Mouse (Mus musculus) kidney, adult 8-10 months (tissue): ENCODE data around the gene Cybrd1.
A peak's percentile ranks its signal among the peaks of the same experiment; 100 is the strongest.

Experiments
- DNase-seq, 2 experiments: peaks; one replicate each; pipeline ENCODE4 v3.0.0; 2022

Gene Cybrd1

DNA sequence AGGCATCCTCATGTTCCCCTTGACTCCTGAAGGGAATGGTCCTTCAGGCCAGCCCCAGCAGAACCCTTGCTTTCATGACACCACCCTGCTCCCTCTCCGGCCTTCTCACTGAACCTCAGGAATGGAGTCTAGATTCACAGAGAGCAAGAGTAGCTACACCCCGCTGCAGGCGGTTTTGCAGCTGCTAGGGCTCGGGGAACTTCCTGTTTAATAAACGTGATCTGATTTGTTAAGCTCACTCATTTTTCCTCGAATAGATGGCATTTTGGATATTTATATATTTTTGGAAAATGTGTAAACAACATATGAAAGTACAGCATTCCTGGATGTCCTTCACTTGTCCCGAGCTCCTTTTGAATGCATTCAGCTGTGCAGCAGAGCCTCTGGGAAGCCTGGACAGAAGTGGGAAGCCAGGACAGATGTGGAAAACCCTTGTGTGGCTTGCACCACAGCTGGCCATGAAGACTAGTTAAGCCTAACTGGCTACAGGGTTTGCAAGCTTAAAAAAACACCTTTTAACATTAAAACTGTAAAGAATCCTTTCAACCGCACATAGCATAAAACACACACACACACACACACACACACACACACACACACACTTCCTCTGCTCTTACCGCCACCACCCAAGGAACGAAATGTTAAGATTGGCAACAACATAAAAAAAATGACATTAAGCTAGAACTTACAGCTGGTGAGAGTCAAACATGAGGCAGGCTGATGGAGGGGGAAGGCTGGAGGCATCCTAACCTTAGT is 10.2 kb downstream of the Cybrd1 start:
- no peak for DNase-seq

DNA sequence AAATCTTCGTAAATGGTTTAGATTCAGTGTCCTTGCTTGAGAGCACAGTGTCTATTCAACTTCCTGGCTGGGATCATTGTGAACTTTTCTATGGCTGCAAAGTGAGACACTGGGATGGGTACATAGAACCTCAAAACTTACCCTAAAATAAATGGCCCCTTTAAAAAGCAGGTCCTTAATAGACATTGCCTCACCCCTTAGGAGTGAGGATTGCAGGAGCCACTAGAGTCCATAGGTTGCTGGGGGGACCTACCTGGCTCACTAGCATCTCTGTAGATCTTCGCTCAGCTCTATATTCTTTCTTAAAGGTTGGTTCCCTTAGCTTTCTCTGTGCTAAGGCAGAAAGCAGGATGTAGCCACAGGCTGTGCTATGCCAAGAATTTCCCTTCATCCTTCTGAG is 12.6 kb downstream of the Cybrd1 start:
- DNase-seq, result no peak

DNA sequence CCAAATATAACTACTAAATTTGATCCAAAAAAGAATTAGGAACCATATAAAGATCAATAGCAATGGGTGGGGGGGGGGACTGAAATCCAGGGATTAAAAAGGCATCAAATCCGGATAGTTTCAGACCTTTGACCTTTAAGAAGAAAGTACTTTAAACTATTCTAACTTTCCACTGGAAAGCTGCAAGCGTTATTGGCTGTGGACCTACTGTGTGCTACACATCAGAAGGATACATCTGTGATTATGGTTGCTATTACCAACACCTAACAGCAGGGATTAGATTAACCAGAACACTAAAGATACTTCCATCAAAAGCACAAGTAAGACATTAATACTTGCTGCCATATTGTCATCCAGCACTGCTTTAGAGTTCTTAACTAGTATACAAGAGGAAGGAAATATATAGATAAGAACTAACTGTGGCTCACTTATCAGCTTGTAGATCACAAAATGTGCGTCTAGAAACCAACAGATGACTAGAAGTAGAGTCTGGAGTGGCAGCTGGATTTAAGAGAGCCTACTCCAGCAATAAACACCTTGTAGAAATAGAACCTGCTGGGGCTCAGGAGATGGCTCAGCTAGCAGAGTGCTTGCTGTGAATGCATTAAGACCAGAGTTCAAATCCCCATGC is 14.3 kb downstream of the Cybrd1 start:
- DNase-seq, result no peak

DNA sequence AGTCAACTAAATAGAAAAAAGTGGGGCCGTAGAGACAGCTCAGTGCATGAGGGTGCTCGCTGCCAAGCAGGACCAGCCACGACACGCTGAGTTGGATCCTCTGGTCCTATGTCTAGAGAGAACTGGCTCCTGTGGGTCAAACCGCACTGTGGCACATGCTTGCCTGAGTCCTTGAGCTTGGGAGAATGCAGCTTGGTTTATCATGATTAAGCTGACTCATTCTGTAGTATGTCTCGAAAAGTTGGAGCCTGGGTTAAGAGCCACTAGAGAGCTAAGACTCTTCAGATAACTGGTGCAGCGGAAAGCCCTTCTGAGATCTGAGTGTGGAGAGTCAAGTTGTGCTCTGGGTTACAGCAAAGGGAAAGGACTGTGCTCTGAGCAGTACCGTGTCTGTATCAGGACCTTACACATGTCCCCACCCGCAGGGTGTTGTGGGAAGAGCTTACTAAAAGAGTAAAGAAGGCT is 16.4 kb downstream of the Cybrd1 start:
- no peak for DNase-seq

DNA sequence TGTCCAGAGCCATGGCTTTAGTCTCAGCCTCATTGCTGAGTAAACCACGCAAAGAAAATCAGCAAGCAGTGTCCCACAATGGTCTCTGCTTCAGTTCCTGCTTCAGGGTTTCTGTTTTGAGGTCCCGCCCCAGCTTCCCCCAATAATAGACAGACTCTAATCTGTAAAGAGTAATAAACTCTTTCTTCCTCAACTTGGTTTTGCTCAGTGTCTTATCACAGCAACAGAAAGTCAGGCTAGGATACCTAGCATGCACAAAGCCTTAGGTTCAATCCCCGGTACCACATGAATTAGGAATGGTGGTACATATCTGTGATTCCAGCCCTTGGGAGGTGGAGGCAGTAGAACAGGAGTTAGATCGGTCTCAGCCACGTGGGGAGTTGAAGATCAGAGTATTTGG is 17.1 kb downstream of the Cybrd1 start:
- DNase-seq, result no peak

DNA sequence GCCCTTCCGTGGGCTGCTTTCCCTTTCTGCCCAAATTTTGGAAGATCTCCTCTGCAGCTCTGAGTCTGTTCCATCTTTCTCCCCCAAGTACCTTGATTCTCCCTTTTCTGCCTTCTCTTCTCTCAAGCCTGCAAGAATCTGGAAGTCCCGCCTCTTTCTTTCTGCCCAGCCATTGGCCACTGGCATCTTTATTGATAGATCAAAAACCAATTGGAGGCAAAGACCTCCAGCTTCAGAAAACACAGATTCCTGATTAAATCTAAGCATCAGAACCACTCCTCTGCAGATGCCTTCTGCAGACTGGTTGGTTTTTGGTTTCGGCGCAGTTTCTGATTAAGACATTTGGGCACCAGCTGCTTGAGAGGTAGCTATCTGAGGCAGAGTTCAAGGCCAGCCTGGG is 22.9 kb downstream of the Cybrd1 start:
- DNase-seq, result no peak

DNA sequence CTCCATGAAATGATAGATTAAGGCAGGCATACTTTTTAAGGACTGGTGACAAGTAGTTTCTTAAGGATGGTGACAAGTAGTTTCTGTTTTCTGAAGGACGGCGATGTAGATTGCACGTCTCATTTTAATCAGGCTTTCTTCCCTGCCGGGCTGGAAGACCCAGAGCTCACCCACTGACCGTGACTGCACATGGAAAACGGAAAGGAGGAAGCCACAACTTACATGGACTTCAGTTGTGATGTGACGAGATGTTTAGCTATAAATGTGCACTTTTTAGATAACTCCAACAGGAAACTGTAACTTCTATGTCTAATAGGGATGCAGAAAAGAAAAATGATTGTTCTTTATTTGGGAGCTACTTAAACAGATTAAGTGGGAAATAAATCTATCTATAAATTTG is 24.7 kb downstream of the Cybrd1 start:
- DNase-seq, result no peak

DNA sequence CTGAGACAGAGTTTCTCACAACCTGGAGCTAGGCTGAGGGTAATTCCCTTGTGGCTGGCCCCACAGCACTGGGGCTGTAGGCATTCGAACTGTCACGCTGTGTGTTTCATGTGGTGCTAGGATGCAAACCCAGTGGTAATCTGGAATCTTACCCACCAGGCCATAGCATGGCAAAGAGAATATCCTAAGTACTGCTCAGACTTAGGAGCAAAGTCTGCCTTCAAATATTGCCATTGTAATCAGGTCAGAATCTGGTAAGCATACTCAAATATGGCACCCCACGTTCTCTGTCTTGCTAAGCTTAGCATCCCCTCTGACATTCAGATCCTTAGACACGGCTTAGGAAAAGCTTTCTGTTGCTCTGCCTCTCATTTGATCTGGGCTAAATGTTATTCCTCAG is 28.1 kb downstream of the Cybrd1 start:
- no peak for DNase-seq

DNA sequence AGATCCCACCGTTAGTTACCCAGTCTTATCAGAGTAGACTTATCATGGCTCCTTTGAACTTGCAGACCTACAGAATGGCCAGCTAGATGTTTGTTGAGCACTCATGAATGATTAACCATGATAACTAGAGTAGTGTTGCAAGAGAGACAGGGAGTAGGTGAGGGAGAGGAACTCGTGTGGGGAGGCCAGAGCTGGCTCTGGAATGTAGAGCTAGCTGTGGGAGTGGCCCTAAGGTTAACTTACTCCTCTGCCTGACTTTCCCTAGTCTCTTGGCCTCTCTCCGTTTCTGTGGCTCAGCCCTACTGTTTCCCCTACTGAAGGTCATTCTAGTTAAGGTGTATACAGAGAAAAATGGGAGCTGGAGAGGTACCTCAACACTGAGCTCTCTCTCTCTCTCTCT is 28.5 kb downstream of the Cybrd1 start:
- DNase-seq, result peak; percentile 63 to 84

DNA sequence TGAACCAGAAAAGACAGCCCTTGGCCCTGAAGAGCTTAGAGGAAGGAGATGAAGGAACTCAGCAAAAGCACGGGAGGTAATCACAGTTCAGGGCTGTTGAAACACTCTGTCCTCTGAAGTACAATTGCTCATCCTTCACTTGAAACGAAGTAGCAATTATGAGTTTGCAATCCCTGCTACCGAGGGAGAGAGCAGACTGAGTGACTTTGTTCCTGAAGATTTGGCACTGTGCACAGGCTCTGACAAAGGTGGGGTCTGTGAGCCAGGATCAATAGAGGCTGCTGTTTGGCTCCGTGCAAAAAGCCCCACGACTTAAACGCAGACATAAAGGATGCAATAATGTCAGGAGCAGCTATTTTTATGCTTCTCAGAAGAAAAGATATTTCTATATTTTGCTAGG is 30.1 kb downstream of the Cybrd1 start:
- DNase-seq, result no peak

DNA sequence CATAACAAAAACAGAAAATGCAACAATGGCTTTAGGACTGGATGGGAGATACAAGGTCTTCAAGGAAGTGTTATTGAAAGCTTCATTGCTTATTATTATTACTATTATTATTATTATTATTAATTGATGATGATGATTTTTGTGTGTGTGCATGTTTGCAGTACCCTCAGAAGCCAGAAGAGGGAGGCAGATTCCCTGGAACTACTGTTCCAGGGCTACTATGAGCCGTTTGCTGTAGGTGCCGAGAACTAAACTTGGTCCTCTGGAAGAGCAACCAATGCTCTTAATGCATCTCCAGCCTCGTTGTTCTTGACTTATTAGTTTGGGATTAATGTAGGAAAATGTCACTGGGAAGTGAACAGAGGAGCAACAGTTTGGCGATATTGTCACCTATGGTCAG is 34.4 kb downstream of the Cybrd1 start:
- DNase-seq, result no peak

DNA sequence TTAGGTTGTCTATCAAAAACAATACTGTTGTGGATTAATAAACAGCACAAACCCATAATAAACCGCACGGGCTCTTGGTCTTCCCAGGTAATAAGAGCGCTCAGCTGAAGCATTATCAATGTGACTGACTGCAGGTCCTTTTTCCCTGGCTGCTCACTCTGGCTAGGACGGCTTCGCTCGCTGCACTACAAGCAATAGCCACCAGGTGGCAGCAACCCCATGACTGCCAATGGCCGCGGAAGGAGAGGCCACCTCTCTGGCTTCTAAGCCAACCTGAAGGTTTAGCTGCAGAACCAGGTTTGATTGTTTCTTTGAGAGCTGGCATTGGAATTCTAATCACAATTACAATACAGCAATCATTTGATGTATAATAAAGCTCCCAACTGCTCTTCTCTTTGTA is 37.8 kb downstream of the Cybrd1 start:
- DNase-seq, result peak; percentile 58 to 77

DNA sequence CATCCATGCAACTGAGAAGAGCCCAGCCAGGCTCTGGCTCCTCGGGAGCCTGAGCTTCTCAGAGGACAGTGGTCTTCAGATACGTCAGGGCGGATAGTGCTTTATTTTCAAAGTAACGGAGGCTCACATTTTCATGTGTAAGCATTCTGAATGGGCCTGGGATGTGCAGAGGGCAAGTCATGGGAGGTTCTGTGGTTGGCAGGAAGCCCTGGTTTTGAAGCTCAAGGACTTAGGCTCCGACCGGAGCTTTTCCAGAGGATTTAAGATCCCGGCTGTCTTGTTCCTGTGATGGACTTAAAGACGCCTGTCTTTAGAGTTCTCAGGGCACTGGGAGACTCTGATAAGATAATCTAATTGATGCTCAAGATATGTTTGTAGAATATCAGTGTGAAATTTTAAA is 38.7 kb downstream of the Cybrd1 start:
- DNase-seq, result peak; percentile 27 to 36

DNA sequence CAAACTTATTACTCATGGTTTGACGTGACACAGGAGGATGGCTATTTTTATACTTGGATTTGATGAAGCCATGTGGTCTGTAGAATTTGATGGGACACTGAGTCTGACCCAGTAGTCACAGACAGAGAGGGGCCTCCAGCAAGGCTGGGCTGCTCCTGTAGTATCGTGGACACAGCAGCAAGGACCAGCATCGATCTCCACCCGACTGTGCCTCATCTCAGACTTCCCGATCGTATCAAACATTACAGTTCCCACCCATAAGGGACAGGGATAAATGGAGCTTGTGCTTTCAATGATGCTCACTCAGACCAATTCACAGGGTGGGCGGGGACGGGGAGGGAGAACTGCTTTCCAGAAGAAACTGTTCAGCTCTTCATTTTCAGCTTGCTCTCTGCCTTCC is 40.2 kb downstream of the Cybrd1 start:
- DNase-seq, result no peak

DNA sequence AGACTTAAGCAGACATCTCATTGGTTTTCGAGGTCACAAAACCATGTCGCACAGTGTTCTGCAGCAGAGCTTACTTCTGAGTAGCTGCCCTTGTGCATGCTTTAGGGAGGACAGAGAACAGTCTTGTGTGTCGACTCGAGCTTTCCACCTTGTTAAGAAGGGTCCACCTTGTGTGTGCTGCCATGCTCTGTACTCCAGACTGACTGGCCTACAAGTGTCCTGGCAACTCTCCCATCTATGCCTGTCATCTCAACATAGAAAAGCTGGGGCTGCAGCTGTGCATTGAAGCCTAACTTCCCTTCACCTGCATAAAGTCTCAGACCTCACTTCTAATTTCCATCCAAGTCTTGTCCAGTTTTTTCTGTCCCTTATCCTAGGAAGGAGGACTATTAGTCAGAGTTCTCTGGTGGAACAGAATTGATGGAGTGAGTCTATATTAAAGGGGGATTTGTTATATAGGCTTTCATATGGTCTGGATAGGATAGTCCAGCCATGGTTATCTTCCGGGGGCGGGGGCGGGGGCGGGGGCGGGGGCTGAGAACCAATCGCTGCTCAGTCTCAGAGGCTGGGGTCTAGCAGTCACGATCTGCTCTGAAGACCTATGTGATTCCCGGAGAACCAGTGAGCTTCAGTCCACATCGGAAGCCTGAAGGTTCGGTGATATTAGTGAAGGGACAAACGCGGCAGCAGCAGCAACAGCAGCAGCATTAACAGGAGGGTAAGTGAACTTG is 42.0 kb downstream of the Cybrd1 start:
- DNase-seq, result no peak

DNA sequence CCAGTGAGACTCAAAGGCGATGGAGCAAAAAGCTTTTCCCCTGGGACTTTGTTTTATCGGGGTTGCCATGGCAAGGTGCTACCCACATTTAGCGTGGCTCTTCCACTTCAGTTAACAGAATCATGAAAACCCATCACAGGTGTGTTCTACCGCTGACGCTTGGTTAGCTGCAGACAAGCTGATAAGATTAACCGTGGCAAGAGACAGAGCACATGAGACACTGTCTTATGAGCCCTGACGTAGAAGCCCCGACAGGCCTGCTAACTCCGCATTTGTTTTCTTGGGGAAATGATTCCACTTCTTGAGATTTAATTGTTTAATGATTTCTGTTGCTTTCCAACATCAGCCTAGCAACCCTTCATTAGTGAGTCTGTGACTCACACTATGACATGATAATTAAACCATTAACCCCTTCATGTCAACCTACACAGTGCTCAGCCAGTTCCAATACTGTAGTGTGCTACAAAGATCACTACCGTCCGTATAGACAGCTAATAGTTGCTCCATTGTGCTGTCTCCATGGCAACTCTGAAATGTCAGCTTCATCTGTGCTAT is 42.7 kb downstream of the Cybrd1 start:
- DNase-seq, result no peak

DNA sequence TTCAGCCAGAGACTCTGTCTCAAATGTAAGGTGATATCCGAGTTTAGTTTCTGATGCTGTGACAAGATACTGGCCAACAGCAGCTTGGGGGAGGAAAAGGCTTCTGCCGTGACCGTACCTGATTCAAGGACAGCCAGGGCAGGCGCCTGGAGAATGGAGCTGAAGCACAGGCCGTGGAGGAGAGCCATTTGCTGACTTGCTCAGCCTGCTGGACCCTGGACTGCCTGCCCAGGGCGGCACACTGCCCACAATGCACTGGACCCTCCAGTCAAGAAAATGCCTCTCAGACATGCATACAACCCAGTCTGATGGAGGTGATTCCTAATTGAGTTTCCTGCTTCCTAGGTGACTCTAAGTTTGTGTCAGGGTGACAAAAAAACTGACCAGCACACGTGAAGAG is 43.8 kb downstream of the Cybrd1 start:
- peak in 1 of 2 experiments; percentile 39 for DNase-seq

DNA sequence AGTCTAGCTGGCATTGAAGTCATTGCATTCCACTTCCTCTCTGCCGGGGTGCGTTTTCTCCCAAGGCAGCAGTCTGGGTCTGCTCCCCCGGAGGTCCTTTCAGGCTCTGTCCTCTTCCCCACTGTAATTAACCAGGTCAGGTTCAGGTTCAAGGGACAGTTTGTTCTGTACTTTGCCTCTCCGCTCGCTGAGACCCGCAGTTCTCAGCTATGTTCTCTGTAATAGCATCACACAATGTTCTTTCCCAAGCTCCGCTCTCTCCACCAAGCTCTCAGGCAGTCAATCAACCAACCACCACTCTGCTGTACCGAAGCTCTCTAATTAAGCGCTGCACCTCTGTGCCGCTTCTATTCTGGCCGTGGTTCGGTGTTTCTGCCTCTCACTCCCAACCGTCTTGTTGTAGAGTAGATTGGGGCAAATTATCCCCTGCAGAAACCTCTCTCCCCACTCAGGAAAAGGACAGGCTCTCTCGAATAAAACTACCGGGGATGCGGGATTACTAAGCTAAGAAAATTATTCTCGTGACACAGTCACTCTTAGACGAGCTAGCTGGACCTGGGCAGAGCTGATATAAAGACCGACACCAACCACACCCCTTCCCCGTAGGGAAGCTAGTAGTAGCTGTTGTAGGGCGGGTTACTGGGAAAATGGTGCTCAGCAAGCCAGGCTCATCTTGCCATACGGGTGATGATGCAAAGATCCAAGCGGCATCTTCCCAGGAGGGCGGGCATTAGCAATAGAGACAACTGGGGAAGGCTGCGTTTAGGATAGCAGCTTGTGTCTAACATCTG is 45.3 kb downstream of the Cybrd1 start:
- DNase-seq, result peak; percentile 73 to 74

DNA sequence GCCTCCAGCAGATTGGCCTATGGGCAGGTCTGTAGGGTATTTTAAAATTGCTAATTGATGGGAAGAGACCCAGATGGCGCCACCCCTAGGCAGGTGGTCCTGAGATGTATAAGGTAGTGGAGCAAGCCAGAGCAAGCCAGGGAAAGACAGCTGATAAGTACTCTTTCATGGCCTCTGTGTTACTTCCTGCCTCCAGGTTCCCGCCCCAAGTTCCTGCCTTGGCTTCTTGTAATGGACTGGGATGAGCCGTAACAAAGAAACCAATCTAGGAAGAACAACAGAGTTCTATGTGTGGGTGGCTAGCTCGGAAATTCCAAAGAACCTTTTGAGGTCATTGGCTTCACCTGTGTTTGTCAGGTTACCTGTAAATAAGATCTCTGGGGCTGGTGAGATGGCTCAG is 49.5 kb downstream of the Cybrd1 start:
- DNase-seq, result no peak

DNA sequence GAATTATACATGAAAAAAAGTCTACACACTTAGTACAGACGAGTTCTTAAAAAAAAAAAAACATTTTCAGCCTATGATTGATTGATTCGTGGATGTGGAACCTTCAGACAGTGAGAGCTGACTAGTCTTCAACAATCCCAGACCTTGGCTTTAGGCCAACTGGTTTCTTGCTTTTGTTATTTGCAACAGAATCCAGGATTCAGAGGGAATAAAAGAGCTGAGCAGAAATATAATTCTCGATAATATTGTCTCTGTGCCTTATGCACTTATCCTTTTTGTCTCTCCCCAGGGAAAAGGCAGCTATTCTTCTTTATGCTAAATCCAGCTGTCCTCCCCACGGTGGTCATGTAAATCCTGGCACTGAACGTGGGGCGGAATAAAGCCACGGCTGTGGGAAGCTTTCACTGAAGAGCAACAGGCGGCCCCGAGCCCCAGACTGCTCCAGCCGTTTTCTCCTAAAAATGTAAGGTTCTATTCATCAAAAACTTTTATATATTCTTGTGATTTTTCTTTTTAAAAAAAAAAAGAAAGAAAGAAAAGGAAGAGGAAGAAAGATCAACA is 50.8 kb downstream of the Cybrd1 start:
- DNase-seq, result no peak

DNA sequence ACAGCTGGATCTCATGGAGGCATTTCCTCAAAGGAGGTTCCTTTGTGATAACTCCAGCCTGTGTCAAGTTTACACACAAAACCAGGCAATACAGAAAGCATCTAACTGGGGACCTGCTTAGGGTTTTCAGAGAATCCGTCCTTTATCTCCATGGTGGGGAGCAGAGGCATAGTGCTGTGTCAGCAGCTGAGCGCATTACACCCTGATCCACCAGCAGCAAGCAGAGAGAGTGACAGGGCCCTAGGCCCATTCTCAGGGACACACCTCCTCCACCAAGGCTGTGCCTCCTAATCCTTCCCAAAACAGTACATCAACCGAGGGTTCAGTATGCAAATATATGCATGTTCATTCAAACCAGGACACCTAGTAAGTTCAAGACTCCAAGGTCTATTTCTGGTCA is 55.3 kb downstream of the Cybrd1 start:
- DNase-seq, result no peak
